Mouse (Mus musculus): ENCODE measurements around the gene Cdyl.

- TF ChIP-seq CTCF (IDR thresholded peaks at IDR 0.05; ENCODE audit: low read depth, low read length), result no peak
- no peak for TF ChIP-seq POLR2A (IDR thresholded peaks at IDR 0.05; ENCODE audit: insufficient read depth, low read length)
- TF ChIP-seq EP300 (IDR thresholded peaks at IDR 0.05; ENCODE audit: insufficient read depth, low read depth, low read length), result no peak
These were observed 72.5 kb downstream of the Cdyl start for GRCm38 (mm10) chr13:35732131-35732530.

Measured in ES-Bruce4 (cell line).